Mouse (Mus musculus): ENCODE measurements around the gene Creb3l4.
A peak's percentile ranks its signal among the peaks of the same experiment; 100 is the strongest.

Creb3l4 gene

GRCm38 (mm10) chr3:90224331-90224730 is 19.0 kb downstream of the Creb3l4 start:
- no peak for DNase-seq

GRCm38 (mm10) chr3:90222941-90223340 is 20.4 kb downstream of the Creb3l4 start:
- DNase-seq: no peak

- DNase-seq: no peak
Measured at GRCm38 (mm10) chr3:90222455-90222854, 20.9 kb downstream of the Creb3l4 start.

- DNase-seq: no peak
Measured at GRCm38 (mm10) chr3:90221123-90221522, 22.2 kb downstream of the Creb3l4 start.

- DNase-seq: peak; percentile 34
Measured at GRCm38 (mm10) chr3:90220531-90220951, 22.8 kb downstream of the Creb3l4 start.

GRCm38 (mm10) chr3:90220088-90220487 is 23.2 kb downstream of the Creb3l4 start:
- peak; percentile 67 for DNase-seq

- DNase-seq: no peak
Measured at GRCm38 (mm10) chr3:90215825-90216380, 27.4 kb downstream of the Creb3l4 start.

GRCm38 (mm10) chr3:90213956-90214684 is 29.2 kb downstream of the Creb3l4 start:
- DNase-seq: peak; percentile 24

GRCm38 (mm10) chr3:90213377-90213866 is 29.9 kb downstream of the Creb3l4 start, which contains the start of the genes Rps27 and Rab13:
Rps27 (minus strand) TSS chr3:90213651.
Rab13 (plus strand) TSS chr3:90213695.
- peak; percentile 86 for DNase-seq

- no peak for DNase-seq
Measured at GRCm38 (mm10) chr3:90212723-90213122, 30.6 kb downstream of the Creb3l4 start.

GRCm38 (mm10) chr3:90211475-90212398 is 31.6 kb downstream of the Creb3l4 start:
- DNase-seq: no peak

- no peak for DNase-seq
Measured at GRCm38 (mm10) chr3:90209908-90210566, 33.3 kb downstream of the Creb3l4 start.

GRCm38 (mm10) chr3:90208662-90209061 is 34.6 kb downstream of the Creb3l4 start:
- no peak for DNase-seq

- no peak for DNase-seq
Measured at GRCm38 (mm10) chr3:90204582-90204981, 38.7 kb downstream of the Creb3l4 start.

- no peak for DNase-seq
Measured at GRCm38 (mm10) chr3:90203619-90204018, 39.7 kb downstream of the Creb3l4 start.

- no peak for DNase-seq
Measured at GRCm38 (mm10) chr3:90202884-90203283, 40.4 kb downstream of the Creb3l4 start.

GRCm38 (mm10) chr3:90197548-90197947 is 45.8 kb downstream of the Creb3l4 start:
- DNase-seq: no peak

GRCm38 (mm10) chr3:90195644-90196043 is 47.7 kb downstream of the Creb3l4 start:
- no peak for DNase-seq

GRCm38 (mm10) chr3:90194759-90195158 is 48.6 kb downstream of the Creb3l4 start:
- no peak for DNase-seq

GRCm38 (mm10) chr3:90190859-90191510 is 52.3 kb downstream of the Creb3l4 start:
- DNase-seq: no peak
